Mouse (Mus musculus) heart, embryonic 11.5 days (tissue): ENCODE data around the gene Ap5b1. TPM values are rescaled to one million over a fixed set of nuclear protein-coding genes. Genes with fewer than 3 reads are reported as not detected.

Source experiments
- ATAC-seq: fragments of 200-750 bp; cut with Nextera tagmentation; replicated peaks from 2 replicates; pipeline ENCODE4 v1.8.0; 2017; ENCODE audit warnings: moderate library complexity; ENCODE audit not compliant: insufficient number of reproducible peaks, low FRiP score, low TSS enrichment
- H3K27ac ChIP-seq: fragments of 300-500 bp; sonication (generic); 2 replicates; pipeline ENCODE4 v1.5.1; 2014; ENCODE audit warnings: mild to moderate bottlenecking, low read depth, low read length
- H3K27me3 ChIP-seq: fragments of 300-500 bp; sonication (generic); 2 replicates; pipeline ENCODE4 v1.6.1; 2014; ENCODE audit warnings: mild to moderate bottlenecking, low read length, mixed read lengths; ENCODE audit not compliant: control insufficient read depth, insufficient read depth
- H3K36me3 ChIP-seq: fragments of 300-500 bp; sonication (generic); 2 replicates; pipeline ENCODE4 v1.6.1; 2014; ENCODE audit warnings: mild to moderate bottlenecking, low read length, moderate library complexity, mixed read lengths; ENCODE audit not compliant: control insufficient read depth, insufficient read depth
- H3K4me1 ChIP-seq: fragments of 300-500 bp; sonication (generic); 2 replicates; pipeline ENCODE4 v1.6.1; 2014; ENCODE audit warnings: low read length; ENCODE audit not compliant: control insufficient read depth, insufficient read depth
- H3K4me2 ChIP-seq: fragments of 300-500 bp; sonication (generic); 2 replicates; pipeline ENCODE4 v1.6.1; 2014; ENCODE audit warnings: mild to moderate bottlenecking, moderate library complexity
- H3K4me3 ChIP-seq: fragments of 300-500 bp; sonication (generic); 2 replicates; pipeline ENCODE4 v1.5.1; 2014; ENCODE audit warnings: low read depth, low read length
- H3K9ac ChIP-seq: fragments of 300-500 bp; sonication (generic); 2 replicates; pipeline ENCODE4 v1.6.1; 2014; ENCODE audit warnings: mild to moderate bottlenecking, low read depth, low read length, moderate library complexity
- H3K9me3 ChIP-seq: fragments of 300-500 bp; sonication (generic); replicated peaks from 2 replicates; pipeline ENCODE4 v1.6.1; 2016; ENCODE audit warnings: low read length; ENCODE audit not compliant: control insufficient read depth
- WGBS: fragments of 180-500 bp; shearing (Covaris S2); extraction: QIAGEN DNeasy Blood & Tissue Kit; methylation state at CpG from one replicate; pipeline ENCODE4 v1.1.7; 2014; ENCODE audit not compliant: insufficient replicate concordance; 5-methylcytosine and 5-hydroxymethylcytosine counted together
- polyA plus RNA-seq: library from polyadenylated mRNA; unstranded; fragments of >200 nt; fragmentation: Nextera tagmentation; extraction: Ambion mirVana; gene quantifications from 2 replicates; pipeline ENCODE4 v1.2.1, GENCODE M21; 2014

Ap5b1 gene
- polyA plus RNA-seq = 1.8 and 2.3 TPM in 2 replicates

- peaks cover 40% of the 10 kb centered on the region for H3K27me3 ChIP-seq
Measured at GRCm38 (mm10) chr19:5567534-5568469, at the start of gene Ap5b1. TSS of gene Ap5b1 (plus strand) at chr19:5568025.

DNA sequence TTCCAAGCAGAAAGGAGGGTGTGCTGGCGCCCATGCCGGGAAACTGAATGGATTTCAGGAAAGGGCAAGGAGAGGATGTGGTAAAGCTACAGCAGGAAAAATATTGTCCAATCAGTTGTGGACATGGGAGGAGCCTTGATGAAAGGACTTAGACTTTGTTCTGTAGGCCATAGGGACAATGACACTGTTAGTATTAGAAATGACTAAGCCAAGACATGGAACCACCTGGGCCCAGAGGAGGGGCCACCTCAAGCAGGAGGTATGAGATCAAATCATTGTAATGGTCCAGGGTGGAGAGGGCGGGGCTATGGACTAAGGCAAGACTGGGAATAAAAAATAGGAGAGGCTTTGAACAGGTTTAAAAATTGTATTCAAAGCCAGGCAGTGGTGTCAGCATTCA is 49.1 kb upstream of the Ap5b1 start:
- 77% methylated on average over 3 of the region's 3 CpGs for WGBS
- Histone ChIP-seq H3K9ac (no peak overlapping the region), H3K4me3 (no peak overlapping the region), H3K27ac (no peak overlapping the region), H3K4me1 (no peaks in the 10 kb centered on the region), H3K36me3 (no peaks in the 10 kb centered on the region), H3K9me3 (no peaks in the 10 kb centered on the region), H3K4me2 (no peak overlapping the region), H3K27me3 (no peaks in the 10 kb centered on the region)
- no peak for ATAC-seq

More at GRCm38 (mm10) chr19:5567534-5568469, at the start of gene Ap5b1:
- peak within 1 kb of the TSS; percentile 96 for H3K4me2 ChIP-seq
- peaks cover 5% of the 10 kb centered on the region; the same call in 1 of the 2 replicates for H3K4me1 ChIP-seq
- ATAC-seq = peak; percentile 79
- H3K27ac ChIP-seq = peak within 1 kb of the TSS; percentile 86
- WGBS = under 1% methylated on average over 89 of the region's 102 CpGs
- no peaks in the 10 kb centered on the region for H3K9me3 ChIP-seq
- H3K4me3 ChIP-seq = peak within 1 kb of the TSS; percentile 75
- peaks cover 2% of the 10 kb centered on the region; the same call in 1 of the 2 replicates for H3K36me3 ChIP-seq
- peak within 1 kb of the TSS; percentile 80 for H3K9ac ChIP-seq

DNA sequence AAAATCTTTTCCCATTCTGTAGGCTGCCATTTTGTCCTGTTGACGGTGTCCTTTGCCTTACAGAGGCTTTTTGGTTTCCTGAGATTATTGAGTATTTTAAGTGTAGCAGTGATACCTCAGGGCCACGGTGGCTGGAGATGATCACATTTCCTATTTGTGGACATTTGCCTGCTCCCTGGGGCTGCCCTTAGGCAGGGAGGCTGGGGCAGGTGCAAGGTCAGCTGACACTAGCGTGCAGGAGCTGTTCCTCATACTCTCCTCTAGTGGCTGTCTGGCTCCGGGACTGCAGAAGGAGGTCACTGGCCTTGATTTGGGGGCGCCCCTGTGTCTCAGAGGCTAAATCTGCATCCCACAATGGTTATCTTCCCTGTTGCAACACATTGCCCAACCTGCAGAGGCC is 42.6 kb upstream of the Ap5b1 start:
- no peak for ATAC-seq
- peaks cover 2% of the 10 kb centered on the region; the same call in 1 of the 2 replicates for H3K27me3 ChIP-seq
- no peak overlapping the region for H3K27ac ChIP-seq
- no peak overlapping the region for H3K4me2 ChIP-seq
- no peaks in the 10 kb centered on the region for H3K9me3 ChIP-seq
- no peak overlapping the region for H3K4me3 ChIP-seq
- no peaks in the 10 kb centered on the region for H3K36me3 ChIP-seq
- WGBS = 71% methylated on average over 5 of the region's 5 CpGs
- H3K4me1 ChIP-seq = peaks cover 4% of the 10 kb centered on the region
- no peak overlapping the region for H3K9ac ChIP-seq

- peaks cover 4% of the 10 kb centered on the region for H3K4me1 ChIP-seq
- H3K4me3 ChIP-seq = peak overlapping the region; percentile 10; the same call in 1 of the 2 replicates
- no peaks in the 10 kb centered on the region for H3K9me3 ChIP-seq
- peaks cover 18% of the 10 kb centered on the region for H3K27me3 ChIP-seq
- ATAC-seq = peak; percentile 85; the same call in 1 of the 2 replicates
- H3K36me3 ChIP-seq = no peaks in the 10 kb centered on the region
- WGBS = 20% methylated on average over 20 of the region's 20 CpGs
- H3K4me2 ChIP-seq = peak overlapping the region; percentile 52
- H3K9ac ChIP-seq = no peak overlapping the region
- no peak overlapping the region for H3K27ac ChIP-seq
Measured at GRCm38 (mm10) chr19:5529325-5530137, 38.3 kb upstream of the Ap5b1 start.

- no peak overlapping the region for H3K27ac ChIP-seq
- no peaks in the 10 kb centered on the region for H3K9me3 ChIP-seq
- H3K9ac ChIP-seq = no peak overlapping the region
- peaks cover 18% of the 10 kb centered on the region for H3K27me3 ChIP-seq
- no peak overlapping the region for H3K4me3 ChIP-seq
- peaks cover 4% of the 10 kb centered on the region for H3K4me1 ChIP-seq
- H3K36me3 ChIP-seq = no peaks in the 10 kb centered on the region
- H3K4me2 ChIP-seq = no peak overlapping the region
- no peak for ATAC-seq
- 70% methylated on average over 7 of the region's 7 CpGs for WGBS
Measured at GRCm38 (mm10) chr19:5530138-5530524, 37.7 kb upstream of the Ap5b1 start.

GRCm38 (mm10) chr19:5532520-5532919 is 35.3 kb upstream of the Ap5b1 start:
- H3K4me3 ChIP-seq = no peak overlapping the region
- no peak for ATAC-seq
- H3K36me3 ChIP-seq = no peaks in the 10 kb centered on the region
- WGBS = 68% methylated on average over 8 of the region's 8 CpGs
- H3K4me2 ChIP-seq = no peak overlapping the region
- H3K27ac ChIP-seq = no peak overlapping the region
- H3K9ac ChIP-seq = 0 out of 2 replicates have a peak overlapping the region, but pooled peaks have one; percentile 5
- H3K27me3 ChIP-seq = peaks cover 18% of the 10 kb centered on the region
- H3K9me3 ChIP-seq = no peaks in the 10 kb centered on the region
- peaks cover 4% of the 10 kb centered on the region for H3K4me1 ChIP-seq

- Histone ChIP-seq H3K9me3 (no peaks in the 10 kb centered on the region), H3K9ac (no peak overlapping the region), H3K27ac (no peak overlapping the region), H3K4me1 (no peaks in the 10 kb centered on the region; the same call in 1 of the 2 replicates), H3K27me3 (no peaks in the 10 kb centered on the region), H3K36me3 (no peaks in the 10 kb centered on the region), H3K4me2 (no peak overlapping the region), H3K4me3 (no peak overlapping the region)
- ATAC-seq = no peak
- 57% methylated on average over 8 of the region's 8 CpGs for WGBS
Measured at GRCm38 (mm10) chr19:5538786-5539185, 29.0 kb upstream of the Ap5b1 start.

DNA sequence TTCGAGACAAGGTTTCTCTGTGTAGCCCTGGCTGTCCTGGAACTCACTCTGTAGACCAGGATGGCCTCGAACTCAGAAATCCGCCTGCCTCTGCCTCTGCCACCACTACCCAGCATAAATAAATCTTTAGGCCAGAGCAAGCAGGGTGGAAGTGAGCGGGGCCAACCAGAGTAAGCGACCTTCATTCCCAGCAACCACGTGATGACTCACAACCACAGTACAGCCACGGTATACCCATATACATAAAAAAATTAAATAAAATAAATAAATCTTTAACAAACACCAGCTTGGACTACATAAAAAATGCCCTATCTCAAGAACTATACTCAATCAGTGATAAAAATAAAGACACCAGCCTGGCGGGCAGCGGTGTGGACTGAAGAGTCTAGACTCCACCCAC is 24.5 kb upstream of the Ap5b1 start:
- Histone ChIP-seq H3K36me3 (no peaks in the 10 kb centered on the region), H3K9me3 (no peaks in the 10 kb centered on the region), H3K27me3 (peaks cover 5% of the 10 kb centered on the region), H3K9ac (no peak overlapping the region), H3K4me1 (peaks cover 6% of the 10 kb centered on the region), H3K4me3 (no peak overlapping the region), H3K4me2 (no peak overlapping the region), H3K27ac (no peak overlapping the region)
- 80% methylated on average over 9 of the region's 9 CpGs for WGBS
- no peak for ATAC-seq
